Comparison of ENCODE assay signal across 9 mouse cellular contexts in genomic region chr7:143502418-143503200, GRCm38 (mm10). TPM values are rescaled to one million over a fixed set of nuclear protein-coding genes. Genes with fewer than 3 reads are reported as not detected.
A peak's percentile ranks its signal among the peaks of the same experiment; 100 is the strongest.
DNase-seq lines count a peak whose midpoint lies in the region; ATAC-seq and TF ChIP-seq lines count a peak whose summit lies in the region.
"Had no signal": no experiment of that assay in that cellular context is flagged by ENCODE, and none has a peak within 500 bp of the region (broad histone marks: within the 10 kb centered on the region; RNA-seq: fewer than 3 reads in every experiment).

TSS of gene Phlda2 (minus strand) at chr7:143503150.

- H3K4me1 ChIP-seq in MEL (ENCODE audit: control insufficient read depth in 1 of 2, insufficient read depth in 2 of 2, low read length in 2 of 2): peaks cover 5 to 19% of the 10 kb centered on the region in 2 experiments; a peak in 3 of 4 replicates
- H3K4me1 ChIP-seq in kidney, embryonic 16.5 days (ENCODE audit: insufficient read depth, low read length): peaks cover 20% of the 10 kb centered on the region

- H3K27ac ChIP-seq in MEL (ENCODE audit: control insufficient read depth, low read depth, low read length): peak within 1 kb of the TSS; percentile 84
- H3K27ac ChIP-seq in kidney, embryonic 16.5 days (ENCODE audit: low read length): no peak within 1 kb of the TSS

- no peak for TF ChIP-seq CTCF in MEL (IDR thresholded peaks at IDR 0.05 in 2 of 3, conservative IDR thresholded peaks at IDR 0.05 in 1 of 3; ENCODE audit: control insufficient read depth in 1 of 3, insufficient read depth in 1 of 3, low read depth in 2 of 3, low read length in 3 of 3, poor library complexity in 1 of 3, severe bottlenecking in 1 of 3)

- DNase-seq in MEL (ENCODE audit: low read depth, low spot score): peak; percentile 89
- DNase-seq in adrenal gland, adult 2 months: peak; percentile 63
- peak; percentile 36 for DNase-seq in forelimb bud, embryonic 11.5 days (ENCODE audit: low read depth, low spot score)
- peak; percentile 12 for DNase-seq in lung, postnatal 25 days (ENCODE audit: low spot score)
- DNase-seq in urinary bladder, postnatal 25 days (ENCODE audit: low spot score): peak; percentile 44
- DNase-seq in cerebellum, postnatal 14 days: no peak
- no peak for DNase-seq in thymus, adult 18-20 months

- peaks cover 0 to 6% of the 10 kb centered on the region in 2 experiments; a peak in 2 of 4 replicates for H3K36me3 ChIP-seq in MEL (ENCODE audit: control insufficient read depth in 1 of 2, insufficient read depth in 2 of 2, low read length in 2 of 2)
- no peaks in the 10 kb centered on the region for H3K36me3 ChIP-seq in kidney, embryonic 16.5 days (ENCODE audit: insufficient read depth, low read length)

- peak within 1 kb of the TSS; percentile 78 to 91 for H3K4me3 ChIP-seq in MEL (ENCODE audit: control insufficient read depth in 1 of 2, insufficient read depth in 1 of 2, low read depth in 2 of 2, low read length in 2 of 2)
- H3K4me3 ChIP-seq in kidney, embryonic 16.5 days (ENCODE audit: low read length): peak within 1 kb of the TSS; percentile 49

- TF ChIP-seq POLR2A in MEL (IDR thresholded peaks at IDR 0.05; ENCODE audit: control insufficient read depth in 1 of 2, insufficient read depth in 1 of 2, low read depth in 1 of 2, low read length in 2 of 2, poor library complexity in 1 of 2): peak; percentile 50 to 93; a peak in 3 of 4 replicates

- peak within 1 kb of the TSS; percentile 85 for H3K9ac ChIP-seq in MEL (ENCODE audit: control insufficient read depth, low read depth, low read length, poor library complexity, severe bottlenecking)
- peak within 1 kb of the TSS; percentile 57 for H3K9ac ChIP-seq in kidney, embryonic 16.5 days (replicated peaks; ENCODE audit: low read length)

- TF ChIP-seq EP300 in MEL (IDR thresholded peaks at IDR 0.05; ENCODE audit: low read depth in 1 of 2, low read length in 2 of 2): peak; percentile 32 to 34; a peak in 1 of 4 replicates

- TF ChIP-seq RAD21 in MEL (IDR thresholded peaks at IDR 0.05; ENCODE audit: low read depth, low read length): no peak

- H3K27me3 ChIP-seq in MEL (ENCODE audit: control insufficient read depth in 1 of 2, insufficient read depth in 2 of 2, low read length in 2 of 2): no peaks in the 10 kb centered on the region
- H3K27me3 ChIP-seq in kidney, embryonic 16.5 days (ENCODE audit: insufficient read depth, low read length): peaks cover 40% of the 10 kb centered on the region

- H3K4me2 ChIP-seq in kidney, embryonic 16.5 days (replicated peaks; ENCODE audit: low read depth, low read length): peak within 1 kb of the TSS; percentile 82

- ATAC-seq in kidney, embryonic 16.5 days (ENCODE audit: low FRiP score, low TSS enrichment): peak; percentile 50

- H3K9me3 ChIP-seq in MEL (replicated peaks; ENCODE audit: insufficient read depth, low read length): no peaks in the 10 kb centered on the region
- no peaks in the 10 kb centered on the region for H3K9me3 ChIP-seq in kidney, embryonic 16.5 days (ENCODE audit: low read length)

- WGBS in kidney, embryonic 16.5 days: 2% methylated on average over 50 of the region's 51 CpGs

- peaks cover 10% of the 10 kb centered on the region for H3K79me2 ChIP-seq in MEL (ENCODE audit: control insufficient read depth, insufficient read depth, low read length, poor library complexity)

TF ChIP-seq in MEL, 35 proteins besides CTCF, POLR2A, EP300 and RAD21:
- TF ChIP-seq MAZ (IDR thresholded peaks at IDR 0.05; ENCODE audit: low read depth, low read length) (peak; percentile 92), CHD1 (IDR thresholded peaks at IDR 0.05; ENCODE audit: low read depth, low read length) (0 out of 2 replicates have a peak, but pooled peaks have one; percentile 27), MAX (IDR thresholded peaks at IDR 0.05; ENCODE audit: low read length) (peak; percentile 59), GATA1 (IDR thresholded peaks at IDR 0.05; ENCODE audit: low read depth, low read length) (0 out of 2 replicates have a peak, but pooled peaks have one; percentile 6), ZMIZ1 (IDR thresholded peaks at IDR 0.05; ENCODE audit: low read depth, low read length) (peak; percentile 97), MYC (IDR thresholded peaks at IDR 0.05; ENCODE audit: low read depth, low read length) (peak; percentile 79; the same call in 1 of the 2 replicates), MAFK (IDR thresholded peaks at IDR 0.05; ENCODE audit: borderline replicate concordance, low read depth, low read length) (no peak), KAT2A (conservative IDR thresholded peaks at IDR 0.05; ENCODE audit: low read depth, low read length) (no peak), JUND (IDR thresholded peaks at IDR 0.05; ENCODE audit: low read depth, low read length) (no peak), TBP (IDR thresholded peaks at IDR 0.05; ENCODE audit: low read depth, low read length) (peak; percentile 95), MYB (IDR thresholded peaks at IDR 0.05; ENCODE audit: low read depth, low read length) (0 out of 2 replicates have a peak, but pooled peaks have one; percentile 36), USF1 (IDR thresholded peaks at IDR 0.05; ENCODE audit: low read depth, low read length) (peak; percentile 57), USF2 (IDR thresholded peaks at IDR 0.05; ENCODE audit: borderline replicate concordance in 1 of 2, insufficient read depth in 1 of 2, low read depth in 1 of 2, low read length in 2 of 2) (no peak), ELF1 (IDR thresholded peaks at IDR 0.05; ENCODE audit: low read depth, low read length) (no peak), ZNF384 (IDR thresholded peaks at IDR 0.05; ENCODE audit: low read depth, low read length) (no peak), ETS1 (IDR thresholded peaks at IDR 0.05; ENCODE audit: low read depth, low read length) (peak; percentile 37), NELFE (IDR thresholded peaks at IDR 0.05; ENCODE audit: low read depth, low read length) (peak; percentile 88), SIN3A (IDR thresholded peaks at IDR 0.05; ENCODE audit: low read length) (peak; percentile 42), TCF12 (IDR thresholded peaks at IDR 0.05; ENCODE audit: low read depth, low read length) (no peak), POLR2AphosphoS2 (IDR thresholded peaks at IDR 0.05; ENCODE audit: low read length) (peak; percentile 91), E2F4 (IDR thresholded peaks at IDR 0.05; ENCODE audit: borderline replicate concordance, low read depth, low read length) (no peak), TAL1 (IDR thresholded peaks at IDR 0.05; ENCODE audit: low read length) (no peak), NRF1 (IDR thresholded peaks at IDR 0.05; ENCODE audit: insufficient read depth, low read depth, low read length, poor library complexity, severe bottlenecking) (no peak), HCFC1 (IDR thresholded peaks at IDR 0.05; ENCODE audit: low read depth, low read length) (no peak; the same call in 1 of the 2 replicates), MXI1 (IDR thresholded peaks at IDR 0.05; ENCODE audit: low read depth, low read length) (peak; percentile 70; the same call in 1 of the 2 replicates), BHLHE40 (IDR thresholded peaks at IDR 0.05; ENCODE audit: borderline replicate concordance, low read depth, low read length) (peak; percentile 54; the same call in 1 of the 2 replicates)

RNA-seq across cellular contexts. Expression of gene Phlda2, which starts in this region (rescaled TPM):
- total RNA-seq in MEL (2012; rRNA removed): 152 and 160 TPM in 2 replicates
- 100 to 1,000 TPM in 1 of 2 experiments, not detected in 1; 253 TPM for polyA plus RNA-seq in MEL (2012; ENCODE audit: insufficient read depth in 1 of 2, insufficient read length in 2 of 2, low read depth in 1 of 2, low replicate concordance in 2 of 2, missing spikeins in 1 of 2)
- total RNA-seq in adrenal gland, adult 2 months (2021): under 1 TPM; 0.40 to 0.55 TPM
- polyA plus RNA-seq in adrenal gland, adult 2 months (2012; rRNA removed): 3.5 and 4.2 TPM in 2 replicates
- 9.1 and 10.4 TPM in 2 replicates for polyA plus RNA-seq in kidney, embryonic 16.5 days (2015; fragmentation: Nextera tagmentation; extraction: Ambion mirVana)
- total RNA-seq: gastrocnemius, postnatal 4 days had no signal

Comparison
In these comparisons a context has a peak if more than half of its experiments do, and no peak if none do; other contexts are left out.
1. RNA of gene Phlda2 (total RNA-seq): 152 to 160 TPM in MEL; 0.40 to 0.55 TPM in adrenal gland, adult 2 months; every median in the first group is over 10 times any median in the second.
2. DNase-seq: peak in MEL (single experiment), adrenal gland, adult 2 months (single experiment), forelimb bud, embryonic 11.5 days (single experiment), lung, postnatal 25 days (single experiment) and urinary bladder, postnatal 25 days (single experiment); none in cerebellum, postnatal 14 days (0 of 2) and thymus, adult 18-20 months (0 of 2).